Mouse (Mus musculus) myocyte (in vitro differentiated cells): ENCODE measurements around the gene Spic. TPM values are rescaled to one million over a fixed set of nuclear protein-coding genes. Genes with fewer than 3 reads are reported as not detected.

Experiments used
- H3K27me3 ChIP-seq: one replicate; pipeline ENCODE4 v1.6.1; 2011; ENCODE audit not compliant: control insufficient read depth, insufficient read depth, insufficient read length
- H3K36me3 ChIP-seq: one replicate; pipeline ENCODE4 v1.6.1; 2011; ENCODE audit not compliant: control insufficient read depth, insufficient read depth
- H3K4me2 ChIP-seq: one replicate; pipeline ENCODE4 v1.6.1; 2011; ENCODE audit warnings: low read depth, control low read depth
- H3K4me3 ChIP-seq: one replicate; pipeline ENCODE4 v1.5.1; 2011; ENCODE audit warnings: mild to moderate bottlenecking, control low read depth, moderate library complexity
- H3K79me2 ChIP-seq: one replicate; pipeline ENCODE4 v1.6.1; 2011; ENCODE audit not compliant: control insufficient read depth, insufficient read depth
- H3ac ChIP-seq: one replicate; pipeline ENCODE4 v1.6.1; 2011; ENCODE audit not compliant: control insufficient read depth, insufficient read length
- CEBPB ChIP-seq: IDR thresholded peaks from 2 replicates; pipeline ENCODE4 v1.6.1; 2011; ENCODE audit warnings: mild to moderate bottlenecking, moderate library complexity; ENCODE audit not compliant: poor library complexity, insufficient read depth, severe bottlenecking
- E2F4 ChIP-seq: IDR thresholded peaks from one replicate; pipeline ENCODE4 v1.6.1; 2011; ENCODE audit warnings: mild to moderate bottlenecking, control low read depth, moderate library complexity; ENCODE audit not compliant: insufficient read depth
- MAX ChIP-seq: IDR thresholded peaks from one replicate; pipeline ENCODE4 v1.6.1; 2011; ENCODE audit warnings: low read depth, mild to moderate bottlenecking, control low read depth
- MYOD1 ChIP-seq, 3 experiments: IDR thresholded peaks; one replicate each; pipeline ENCODE4 v1.6.1; 2011; ENCODE audit warnings: control low read depth in 2 of 3, low read depth in 2 of 3, mild to moderate bottlenecking in 2 of 3, moderate library complexity in 1 of 3; ENCODE audit not compliant: insufficient read length in 2 of 3, control insufficient read depth in 1 of 3
- MYOG ChIP-seq, 3 experiments: IDR thresholded peaks; one replicate each; pipeline ENCODE4 v1.6.1; 2011; ENCODE audit warnings: control low read depth in 2 of 3, low read depth in 2 of 3, mild to moderate bottlenecking in 2 of 3; ENCODE audit not compliant: insufficient read length in 2 of 3, control insufficient read depth in 1 of 3, insufficient read depth in 1 of 3
- POLR2A ChIP-seq: IDR thresholded peaks from one replicate; pipeline ENCODE4 v1.6.1; 2011; ENCODE audit warnings: low read depth, mild to moderate bottlenecking, control low read depth, moderate library complexity; ENCODE audit not compliant: insufficient read length
- POLR2AphosphoS2 ChIP-seq: IDR thresholded peaks from one replicate; pipeline ENCODE4 v1.6.1; 2011; ENCODE audit warnings: low read depth, control low read depth; ENCODE audit not compliant: insufficient read length
- REST ChIP-seq: IDR thresholded peaks from one replicate; pipeline ENCODE4 v1.6.1; 2011; ENCODE audit warnings: mild to moderate bottlenecking, control low read depth, moderate library complexity; ENCODE audit not compliant: insufficient read depth, insufficient read length
- SRF ChIP-seq: IDR thresholded peaks from one replicate; pipeline ENCODE4 v1.6.1; 2011; ENCODE audit warnings: low read depth; ENCODE audit not compliant: control insufficient read depth, insufficient read length
- TCF12 ChIP-seq: IDR thresholded peaks from one replicate; pipeline ENCODE4 v1.6.1; 2011; ENCODE audit warnings: mild to moderate bottlenecking, control low read depth; ENCODE audit not compliant: poor library complexity, insufficient read depth, severe bottlenecking
- TCF3 ChIP-seq: IDR thresholded peaks from one replicate; pipeline ENCODE4 v1.6.1; 2011; ENCODE audit warnings: low read depth, control low read depth; ENCODE audit not compliant: insufficient read length
- USF1 ChIP-seq: IDR thresholded peaks from one replicate; pipeline ENCODE4 v1.6.1; 2011; ENCODE audit warnings: low read depth, mild to moderate bottlenecking, control low read depth, moderate library complexity
- polyA plus RNA-seq: library from polyadenylated mRNA; unstranded; fragments of >200 nt; fragmentation: generic; extraction: Trizol; gene quantifications from one replicate; pipeline ENCODE4 v1.2.1, GENCODE M21; 2012; ENCODE audit warnings: missing spikeins

Spic gene
- polyA plus RNA-seq, 1 experiment: not detected

GRCm38 (mm10) chr10:88715621-88716020, 30.8 kb upstream of the Spic start:
- no peaks in the 10 kb centered on the region for H3K27me3 ChIP-seq
- H3ac ChIP-seq: no peak overlapping the region
- TF ChIP-seq TCF12: no peak
- TF ChIP-seq E2F4: no peak
- no peak for TF ChIP-seq POLR2A
- no peak for TF ChIP-seq REST
- TF ChIP-seq MYOD1 (IDR thresholded peaks at IDR 0.05; ENCODE audit: control insufficient read depth in 1 of 3, insufficient read length in 2 of 3, low read depth in 2 of 3): peak in 2 of 3 experiments; percentile 65 to 78
- TF ChIP-seq MYOG (IDR thresholded peaks at IDR 0.05; ENCODE audit: control insufficient read depth in 1 of 3, insufficient read depth in 1 of 3, insufficient read length in 2 of 3, low read depth in 2 of 3): peak in 2 of 3 experiments; percentile 4 to 65
- TF ChIP-seq USF1: no peak
- H3K4me2 ChIP-seq: peak overlapping the region; percentile 58
- no peaks in the 10 kb centered on the region for H3K36me3 ChIP-seq
- no peaks in the 10 kb centered on the region for H3K79me2 ChIP-seq
- H3K4me3 ChIP-seq: no peak overlapping the region

- Histone ChIP-seq H3K4me2 (no peak overlapping the region), H3K36me3 (no peaks in the 10 kb centered on the region), H3ac (no peak overlapping the region), H3K79me2 (no peaks in the 10 kb centered on the region), H3K4me3 (no peak overlapping the region), H3K27me3 (no peaks in the 10 kb centered on the region)
- no peak for TF ChIP-seq CEBPB
- no peak for TF ChIP-seq USF1
- TF ChIP-seq POLR2A: no peak
- TF ChIP-seq E2F4: no peak
- no peak for TF ChIP-seq TCF12
- TF ChIP-seq POLR2AphosphoS2: no peak
These were observed 29.9 kb upstream of the Spic start for GRCm38 (mm10) chr10:88714744-88715143.

- TF ChIP-seq MYOD1 (IDR thresholded peaks at IDR 0.05; ENCODE audit: control insufficient read depth in 1 of 3, insufficient read length in 2 of 3, low read depth in 2 of 3): no peak
- no peak for TF ChIP-seq CEBPB
- no peak for TF ChIP-seq MAX
- TF ChIP-seq USF1: no peak
- no peak for TF ChIP-seq E2F4
- no peak for TF ChIP-seq POLR2A
- no peak for TF ChIP-seq TCF3
- Histone ChIP-seq H3K36me3 (no peaks in the 10 kb centered on the region), H3K4me3 (no peak overlapping the region), H3K27me3 (no peaks in the 10 kb centered on the region), H3K4me2 (no peak overlapping the region), H3ac (no peak overlapping the region), H3K79me2 (no peaks in the 10 kb centered on the region)
These were observed 27.5 kb upstream of the Spic start for GRCm38 (mm10) chr10:88712359-88712758.

GRCm38 (mm10) chr10:88708671-88709523, 24.1 kb upstream of the Spic start:
- H3K4me2 ChIP-seq: no peak overlapping the region
- H3K79me2 ChIP-seq: no peaks in the 10 kb centered on the region
- no peak overlapping the region for H3ac ChIP-seq
- no peak overlapping the region for H3K4me3 ChIP-seq
- TF ChIP-seq USF1 (peak; percentile 67), MYOG (IDR thresholded peaks at IDR 0.05; ENCODE audit: control insufficient read depth in 1 of 3, insufficient read depth in 1 of 3, insufficient read length in 2 of 3, low read depth in 2 of 3) (no peak)
- H3K27me3 ChIP-seq: no peaks in the 10 kb centered on the region
- no peaks in the 10 kb centered on the region for H3K36me3 ChIP-seq

- Histone ChIP-seq H3ac (no peak overlapping the region), H3K27me3 (no peaks in the 10 kb centered on the region), H3K4me2 (no peak overlapping the region), H3K79me2 (no peaks in the 10 kb centered on the region), H3K36me3 (no peaks in the 10 kb centered on the region), H3K4me3 (no peak overlapping the region)
- no peak for TF ChIP-seq POLR2AphosphoS2
- no peak for TF ChIP-seq MYOG (IDR thresholded peaks at IDR 0.05; ENCODE audit: control insufficient read depth in 1 of 3, insufficient read depth in 1 of 3, insufficient read length in 2 of 3, low read depth in 2 of 3)
- TF ChIP-seq REST: no peak
- no peak for TF ChIP-seq CEBPB
- TF ChIP-seq MAX: no peak
- TF ChIP-seq POLR2A: no peak
- no peak for TF ChIP-seq SRF
- TF ChIP-seq MYOD1 (IDR thresholded peaks at IDR 0.05; ENCODE audit: control insufficient read depth in 1 of 3, insufficient read length in 2 of 3, low read depth in 2 of 3): no peak
- no peak for TF ChIP-seq TCF12
- no peak for TF ChIP-seq TCF3
- no peak for TF ChIP-seq E2F4
- no peak for TF ChIP-seq USF1
These were observed 16.1 kb upstream of the Spic start for GRCm38 (mm10) chr10:88700938-88701337.
